In the genomic region with DNA sequence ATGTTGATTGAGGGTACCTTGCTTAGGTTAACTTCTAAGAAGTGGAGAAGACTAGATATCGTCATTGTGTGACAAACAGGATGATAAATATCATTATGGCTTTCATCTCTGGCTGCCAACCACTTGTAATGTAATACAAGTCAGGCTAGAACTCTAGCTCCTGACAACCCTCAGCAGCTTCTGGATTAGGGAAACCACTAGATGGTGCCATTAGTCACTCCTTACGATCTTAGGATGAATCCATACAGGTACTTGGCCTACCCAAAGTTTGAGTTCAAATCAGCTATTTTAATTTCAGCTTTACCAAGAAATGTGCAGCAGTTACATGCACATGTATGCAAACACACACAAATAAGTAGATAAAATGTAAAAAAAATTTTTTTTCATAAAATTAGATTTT, we compare ENCODE assay signal across 13 mouse cellular contexts. TPM values are rescaled to one million over a fixed set of nuclear protein-coding genes. Genes with fewer than 3 reads are reported as not detected.
A peak's percentile ranks its signal among the peaks of the same experiment; 100 is the strongest.
DNase-seq lines count a peak whose midpoint lies in the region; ATAC-seq and TF ChIP-seq lines count a peak whose summit lies in the region.
"Had no signal": no experiment of that assay in that cellular context is flagged by ENCODE, and none has a peak within 500 bp of the region (broad histone marks: within the 10 kb centered on the region; RNA-seq: fewer than 3 reads in every experiment).

No protein-coding gene starts in this region.

- no peak overlapping the region for H3K4me2 ChIP-seq in midbrain, postnatal 0 days (ENCODE audit: low read depth, low read length, poor library complexity, severe bottlenecking)
- H3K4me2 ChIP-seq: liver, embryonic 15.5 days had no signal

- no peaks in the 10 kb centered on the region for H3K36me3 ChIP-seq in kidney, adult 2 months (ENCODE audit: control insufficient read depth, insufficient read depth, low read length)
- H3K36me3 ChIP-seq in midbrain, postnatal 0 days (ENCODE audit: insufficient read depth, low read length): no peaks in the 10 kb centered on the region
- H3K36me3 ChIP-seq in midbrain, embryonic 10.5 days: no peaks in the 10 kb centered on the region

- H3K9me3 ChIP-seq in midbrain, postnatal 0 days (ENCODE audit: low read length): no peaks in the 10 kb centered on the region
- H3K9me3 ChIP-seq in midbrain, embryonic 10.5 days (replicated peaks): no peaks in the 10 kb centered on the region
- H3K9me3 ChIP-seq: liver, embryonic 15.5 days had no signal

- no peak for TF ChIP-seq CTCF in kidney, adult 2 months (conservative IDR thresholded peaks at IDR 0.05; ENCODE audit: insufficient read depth, insufficient read length, low read depth, low read length)
- TF ChIP-seq CTCF in midbrain, postnatal 0 days (IDR thresholded peaks at IDR 0.05): peak; percentile 62

- 34% methylated on average over 2 of the region's 2 CpGs for WGBS in kidney, adult 2 months
- 43% methylated on average over 2 of the region's 2 CpGs for WGBS in midbrain, postnatal 0 days
- 43% methylated on average over 2 of the region's 2 CpGs for WGBS in midbrain, embryonic 10.5 days

- no peak overlapping the region for H3K4me3 ChIP-seq in kidney, adult 2 months (ENCODE audit: insufficient read depth, low read depth, low read length)
- H3K4me3 ChIP-seq in midbrain, postnatal 0 days (ENCODE audit: low read depth, low read length): no peak overlapping the region
- no peak overlapping the region for H3K4me3 ChIP-seq in midbrain, embryonic 10.5 days
- H3K4me3 ChIP-seq: liver, embryonic 15.5 days had no signal

- no peak overlapping the region for H3K9ac ChIP-seq in midbrain, postnatal 0 days (replicated peaks; ENCODE audit: low read length, poor library complexity, severe bottlenecking)
- H3K9ac ChIP-seq: liver, embryonic 15.5 days had no signal

- TF ChIP-seq POLR2A in kidney, adult 2 months (IDR thresholded peaks at IDR 0.05; ENCODE audit: low read depth, low read length): no peak

- no peak for ATAC-seq in midbrain, postnatal 0 days (ENCODE audit: low FRiP score)

- DNase-seq in kidney, adult 2 months: peak; percentile 20
- no peak for DNase-seq in kidney, postnatal 25 days
- DNase-seq in midbrain, postnatal 0 days (ENCODE audit: low spot score): peak; percentile 38
- DNase-seq in midbrain, embryonic 10.5 days (ENCODE audit: low spot score): no peak
- peak; percentile 15 for DNase-seq in adipocyte (ENCODE audit: low spot score)
- peak; percentile 17 for DNase-seq in telencephalon, adult 2 months (ENCODE audit: low read depth, low spot score)
- no peak for DNase-seq in urinary bladder, postnatal 14 days (ENCODE audit: low spot score)
- DNase-seq: cerebellum, adult 11 months had no signal

- no peaks in the 10 kb centered on the region for H3K4me1 ChIP-seq in kidney, adult 2 months (ENCODE audit: control insufficient read depth, insufficient read depth, low read length)
- H3K4me1 ChIP-seq in midbrain, postnatal 0 days (ENCODE audit: insufficient read depth, low read length): no peaks in the 10 kb centered on the region
- peaks cover 12% of the 10 kb centered on the region for H3K4me1 ChIP-seq in midbrain, embryonic 10.5 days
- H3K4me1 ChIP-seq: liver, embryonic 15.5 days had no signal

- H3K27me3 ChIP-seq in kidney, adult 2 months (replicated peaks; ENCODE audit: control insufficient read depth, insufficient read depth, low read length): no peaks in the 10 kb centered on the region
- H3K27me3 ChIP-seq in midbrain, postnatal 0 days (ENCODE audit: insufficient read depth, low read length): no peaks in the 10 kb centered on the region
- H3K27me3 ChIP-seq in midbrain, embryonic 10.5 days (ENCODE audit: low read depth, poor library complexity, severe bottlenecking): peaks cover 42% of the 10 kb centered on the region
- H3K27me3 ChIP-seq: liver, embryonic 15.5 days had no signal

- no peak overlapping the region for H3K27ac ChIP-seq in kidney, adult 2 months (ENCODE audit: insufficient read depth, low read depth, low read length)
- no peak overlapping the region for H3K27ac ChIP-seq in midbrain, postnatal 0 days (ENCODE audit: low read depth, low read length)
- H3K27ac ChIP-seq in midbrain, embryonic 10.5 days (replicated peaks): no peak overlapping the region
- H3K27ac ChIP-seq: liver, embryonic 15.5 days had no signal

RNA-seq across cellular contexts. Expression of gene Cyp26c1, which starts 37.4 kb away (rescaled TPM):
- 0.05 and 0.22 TPM in 2 replicates for polyA plus RNA-seq in kidney, adult 2 months (2012; rRNA removed)
- total RNA-seq in midbrain, postnatal 0 days (2014; rRNA removed): not detected in 2 replicates
- polyA plus RNA-seq in midbrain, postnatal 0 days (2015; fragmentation: Nextera tagmentation; extraction: Ambion mirVana): not detected in 2 replicates
- 0.89 TPM in 1 of 2 replicates, not detected in the other for polyA plus RNA-seq in midbrain, embryonic 10.5 days (2016; fragmentation: Nextera tagmentation; extraction: Ambion mirVana)
- total RNA-seq: heart, adult 8-10 months; hematopoietic stem cell, adult 5-6 weeks; megakaryocyte, adult 5-6 weeks had no signal
- polyA plus RNA-seq: liver, embryonic 15.5 days; stomach, embryonic 16.5 days had no signal

RNA-seq across cellular contexts. Expression of gene Cyp26a1, which starts 49.6 kb away (rescaled TPM):
- 0.33 and 0.54 TPM in 2 replicates for polyA plus RNA-seq in kidney, adult 2 months (2012; rRNA removed)
- not detected in 2 replicates for total RNA-seq in midbrain, postnatal 0 days (2014; rRNA removed)
- polyA plus RNA-seq in midbrain, postnatal 0 days (2015; fragmentation: Nextera tagmentation; extraction: Ambion mirVana): 0.09 and 0.11 TPM in 2 replicates
- 1.8 and 3.2 TPM in 2 replicates for polyA plus RNA-seq in midbrain, embryonic 10.5 days (2016; fragmentation: Nextera tagmentation; extraction: Ambion mirVana)
- total RNA-seq: hematopoietic stem cell, adult 5-6 weeks had no signal

Comparison
In these comparisons a context has a peak if more than half of its experiments do, and no peak if none do; other contexts are left out.
1. DNase-seq: peak in kidney, adult 2 months (single experiment), midbrain, postnatal 0 days (single experiment), adipocyte (single experiment) and telencephalon, adult 2 months (single experiment); none in kidney, postnatal 25 days (0 of 2), midbrain, embryonic 10.5 days (single experiment) and urinary bladder, postnatal 14 days (single experiment).